Mouse (Mus musculus) R1 (cell line): ENCODE results near the gene Sh3gl1.

Source experiments
- DNase-seq: peaks from one replicate; pipeline ENCODE4 v3.0.0-alpha.2; 2018; ENCODE audit warnings: low read depth, low spot score

The Sh3gl1 gene

DNA sequence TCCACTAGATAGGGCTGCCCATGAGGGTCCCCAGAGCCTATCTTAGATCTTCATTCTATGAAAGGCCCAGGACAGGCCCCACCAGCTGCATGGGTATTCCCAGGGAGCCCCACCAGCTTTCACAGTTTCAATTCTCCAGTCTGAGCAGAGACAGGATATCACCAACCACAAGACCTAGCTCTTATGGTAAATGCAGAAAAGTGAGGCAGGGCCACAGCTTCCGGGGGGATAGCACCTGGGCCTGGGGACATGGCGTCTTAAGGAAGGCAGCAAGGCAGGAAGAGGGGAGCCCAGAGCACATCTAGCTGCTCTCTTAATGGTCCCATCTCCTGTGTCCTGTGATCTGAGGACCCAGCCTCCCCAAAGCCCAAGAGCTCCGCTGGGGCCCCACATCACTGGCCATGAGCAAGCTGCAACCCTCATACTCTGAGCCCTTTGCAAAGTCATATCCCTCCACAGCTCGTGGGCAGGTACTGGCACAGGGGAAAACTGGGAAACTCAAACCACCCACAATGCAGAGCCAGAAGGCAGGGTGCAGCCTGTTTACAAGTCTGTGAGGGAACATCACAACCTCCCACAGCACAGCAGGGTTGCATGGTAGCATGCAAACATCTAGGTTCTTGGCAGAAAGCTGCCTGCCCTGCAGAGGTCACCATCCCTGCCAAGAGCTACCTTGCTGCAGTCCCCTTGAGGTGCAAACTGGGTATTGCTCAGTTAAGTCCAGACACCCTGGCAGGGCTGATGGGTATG, 15.1 kb downstream of the Sh3gl1 start:
- no peak for DNase-seq

DNA sequence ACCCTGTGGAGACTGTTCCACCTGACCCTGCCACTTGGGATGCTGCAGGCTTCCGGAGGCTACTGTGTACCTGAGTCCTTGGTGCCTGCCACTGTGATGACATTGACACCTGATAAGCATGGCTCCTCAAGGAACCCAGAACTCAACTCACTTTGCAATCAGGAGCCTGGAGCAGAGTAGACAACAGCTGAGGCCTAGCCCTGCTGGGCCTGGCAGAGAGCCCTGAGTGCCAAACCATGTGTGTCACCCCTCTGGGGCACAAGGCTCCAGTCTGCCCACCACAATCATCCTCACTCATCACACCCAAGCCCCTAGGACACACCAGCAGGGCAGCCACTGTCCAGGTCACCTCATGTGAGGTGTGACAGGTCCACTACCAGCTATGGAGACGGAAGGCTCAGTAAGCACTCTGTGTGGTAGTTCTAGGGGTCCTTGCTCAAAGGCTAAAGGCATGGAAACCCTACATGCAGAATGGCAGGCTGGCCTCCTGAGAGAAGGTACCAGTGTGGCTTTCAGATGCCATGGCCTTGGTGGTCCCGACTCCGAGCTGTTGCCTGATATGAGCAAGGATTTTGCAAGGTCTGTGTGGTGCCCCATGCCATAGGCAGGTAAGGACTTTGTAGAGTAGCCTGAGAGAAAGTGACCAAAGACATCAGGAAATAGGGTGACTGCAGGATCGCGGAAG, 15.9 kb downstream of the Sh3gl1 start:
- no peak for DNase-seq

DNA sequence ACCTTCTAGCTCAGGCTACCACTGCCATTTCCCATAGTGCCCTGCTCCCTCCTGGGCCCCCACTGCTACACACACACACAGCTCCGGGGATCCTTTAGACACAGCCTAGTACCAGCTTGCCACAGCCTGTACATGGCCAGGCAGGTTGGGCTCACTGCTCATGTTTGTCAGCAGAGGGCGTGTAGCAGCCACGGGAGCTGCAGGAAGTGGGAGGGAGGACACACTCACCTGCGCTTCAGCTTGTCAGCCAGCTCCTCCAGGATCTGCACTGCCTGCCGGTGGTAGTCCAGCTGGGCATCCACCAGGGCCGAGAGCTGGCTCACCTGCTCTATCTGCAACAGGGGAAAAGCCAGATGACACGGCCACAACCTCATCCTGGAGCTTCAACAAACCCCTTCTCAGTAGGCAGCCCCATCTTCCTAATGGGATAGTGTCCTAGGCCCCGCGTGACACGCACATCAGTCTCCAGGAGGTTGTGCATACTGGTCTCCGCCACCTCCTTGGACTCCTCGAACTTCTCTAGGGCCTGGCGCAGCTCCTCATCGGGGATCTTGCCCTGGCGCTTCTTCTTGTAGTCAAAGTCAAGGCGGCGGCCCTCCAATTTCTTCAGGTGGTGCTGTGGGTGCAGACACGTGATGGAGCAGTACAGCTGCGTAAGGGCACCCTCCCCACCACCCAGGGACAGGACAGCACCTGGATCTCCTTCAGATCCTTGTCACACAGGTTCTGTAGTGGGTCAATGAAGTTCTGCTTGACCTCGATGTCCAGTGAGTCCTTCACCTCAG, 17.9 kb downstream of the Sh3gl1 start:
- DNase-seq = peak; percentile 82

- no peak for DNase-seq
These were observed 18.6 kb downstream of the Sh3gl1 start for GRCm38 (mm10) chr17:56017848-56018247.

GRCm38 (mm10) chr17:56016793-56017785, 19.3 kb downstream of the Sh3gl1 start:
- DNase-seq = no peak

GRCm38 (mm10) chr17:56016382-56016781, 20.1 kb downstream of the Sh3gl1 start:
- no peak for DNase-seq

GRCm38 (mm10) chr17:56015293-56015692, 21.1 kb downstream of the Sh3gl1 start:
- no peak for DNase-seq

DNA sequence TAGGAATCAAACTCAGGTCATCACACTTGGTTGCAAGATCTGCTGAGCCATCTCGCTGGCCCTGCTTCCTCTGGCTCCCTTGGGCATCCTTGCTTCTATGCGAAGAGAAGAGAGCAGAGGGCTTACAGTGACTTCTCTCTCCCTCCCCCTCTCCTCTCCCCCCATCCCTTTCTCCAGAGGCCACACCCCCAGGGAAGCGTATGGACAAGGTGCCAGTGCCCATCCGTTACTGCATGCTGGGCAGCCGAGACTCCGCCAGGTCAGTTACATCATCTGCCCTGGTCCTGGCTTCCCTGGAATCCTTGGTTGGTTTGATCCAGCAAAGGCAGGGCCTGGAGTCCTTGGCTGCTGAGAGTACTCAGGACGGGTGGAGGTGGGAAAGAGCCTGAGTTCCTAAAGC, 25.0 kb downstream of the Sh3gl1 start:
- no peak for DNase-seq

DNA sequence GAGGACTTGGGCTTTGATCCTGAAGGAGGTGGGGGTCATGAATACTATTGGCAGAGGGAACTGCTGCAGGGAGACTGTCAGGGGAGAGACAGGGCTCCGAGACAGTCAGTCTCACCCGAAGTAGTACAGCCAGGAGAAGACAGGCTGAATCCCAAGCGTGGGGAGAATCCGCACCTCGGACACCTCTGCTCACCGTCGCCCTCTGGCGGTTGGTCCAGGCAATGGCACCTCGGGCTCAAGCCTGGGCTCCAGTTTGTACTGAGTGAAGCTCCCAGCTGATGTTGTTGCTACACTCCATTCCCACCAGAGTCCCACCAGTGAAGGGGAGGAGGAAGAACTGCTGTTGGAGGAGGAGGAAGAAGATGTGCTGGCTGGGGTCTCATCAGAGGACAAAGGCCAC, 25.8 kb downstream of the Sh3gl1 start:
- DNase-seq = peak; percentile 72

GRCm38 (mm10) chr17:56010255-56010654, 26.2 kb downstream of the Sh3gl1 start:
- no peak for DNase-seq

DNA sequence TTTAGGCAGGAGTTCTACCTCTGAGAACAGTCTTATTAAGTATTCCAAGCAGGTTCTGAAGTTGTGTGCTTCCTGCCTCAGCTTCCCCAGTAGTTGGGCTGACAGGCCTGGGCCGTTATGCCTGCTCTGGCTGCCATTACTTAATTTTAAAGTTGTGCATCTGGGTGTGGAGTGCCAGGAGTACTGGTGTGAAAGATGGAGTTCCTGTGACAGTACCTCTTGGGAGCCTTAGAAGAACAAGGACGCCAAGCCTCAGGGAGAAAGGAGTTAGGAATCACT, 26.5 kb downstream of the Sh3gl1 start:
- DNase-seq = no peak

GRCm38 (mm10) chr17:56009088-56009961, 27.1 kb downstream of the Sh3gl1 start:
- DNase-seq = peak; percentile 94

DNA sequence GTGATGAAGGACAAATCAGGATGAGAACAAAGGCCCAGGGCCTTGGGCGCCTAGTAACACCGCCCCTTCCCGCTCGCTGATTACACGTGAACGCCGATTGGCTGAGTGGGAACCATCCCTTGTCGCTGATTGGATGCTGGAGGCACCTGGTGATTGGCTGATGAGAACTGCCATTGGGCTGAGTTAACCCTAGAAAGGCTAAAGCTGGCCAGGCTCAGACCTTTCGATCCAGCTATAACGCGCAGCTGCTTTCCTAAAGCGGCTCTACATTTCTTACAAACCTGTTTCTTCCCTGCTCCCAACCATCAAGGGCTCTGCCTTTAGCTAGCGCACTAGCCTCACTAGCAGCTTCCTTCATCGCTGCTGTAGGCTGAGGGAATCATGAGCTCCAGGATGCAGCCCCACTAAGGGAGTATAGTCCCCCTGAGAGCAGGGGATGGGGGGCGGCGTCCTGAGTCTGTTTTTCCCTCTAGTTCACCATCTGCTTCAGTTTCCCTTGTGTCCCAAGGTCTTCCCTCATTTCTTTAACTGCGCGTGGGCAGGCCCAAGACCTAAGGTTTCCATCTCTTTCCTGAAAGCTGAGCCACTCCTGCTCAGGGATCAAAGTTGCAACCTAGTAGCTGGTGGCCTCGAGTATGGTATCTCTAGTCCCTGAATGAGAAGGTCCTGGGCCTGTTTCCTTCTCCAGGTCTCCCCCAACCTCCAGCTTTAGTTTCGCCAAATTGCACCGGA, 27.9 kb downstream of the Sh3gl1 start:
- peak; percentile 99 for DNase-seq

DNA sequence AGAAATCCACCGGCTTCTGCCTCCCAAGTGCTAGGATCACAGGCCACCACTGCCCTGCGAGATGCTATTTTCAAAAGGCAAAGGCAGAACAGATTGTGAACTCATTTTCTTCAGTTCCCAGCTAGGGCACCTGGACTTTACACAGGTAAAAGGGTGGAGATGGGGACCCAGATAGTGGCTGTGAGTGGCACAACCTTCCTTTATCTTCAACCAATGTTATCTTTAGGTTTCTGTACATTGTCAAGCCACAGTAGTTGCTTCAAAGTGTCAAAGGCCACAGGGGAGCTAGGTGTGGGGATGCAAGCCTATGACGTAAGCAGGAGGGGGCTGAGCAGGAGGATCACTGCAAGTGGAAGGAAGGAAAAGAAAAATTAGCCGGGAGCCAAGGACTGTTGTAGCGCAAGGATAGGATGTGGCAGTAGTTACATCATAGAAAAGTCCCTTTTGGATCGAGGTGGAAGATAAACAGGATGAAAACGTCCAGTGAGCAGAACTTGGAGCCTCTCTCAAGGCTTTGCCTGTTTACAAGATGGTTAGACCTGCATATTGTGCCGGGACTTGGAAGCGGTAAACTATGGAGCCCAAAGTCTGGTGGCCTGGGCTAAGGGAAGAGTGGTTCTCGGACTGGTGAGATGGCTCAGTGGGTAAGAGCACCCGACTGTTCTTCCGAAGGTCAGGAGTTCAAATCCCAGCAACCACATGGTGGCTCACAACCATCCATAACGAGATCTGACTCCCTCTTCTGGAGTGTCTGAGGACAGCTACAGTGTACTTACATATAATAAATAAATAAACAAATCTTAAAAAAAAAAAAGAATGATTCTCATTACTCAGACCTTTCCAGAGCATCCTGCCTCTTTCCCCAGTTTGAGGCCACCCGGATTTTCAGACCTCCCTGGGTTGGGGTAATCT, 28.7 kb downstream of the Sh3gl1 start:
- DNase-seq = peak; percentile 54

GRCm38 (mm10) chr17:56006956-56007355, 29.5 kb downstream of the Sh3gl1 start:
- DNase-seq = peak; percentile 73

- DNase-seq = peak; percentile 67
These were observed 30.9 kb downstream of the Sh3gl1 start, which contains the start of the genes Stap2 and Mpnd for GRCm38 (mm10) chr17:56005415-56006061. Gene Stap2 (minus strand): TSS chr17:56005584. Gene Mpnd (plus strand): TSS chr17:56005711.

- DNase-seq = no peak
These were observed 33.4 kb downstream of the Sh3gl1 start for GRCm38 (mm10) chr17:56003000-56003399.
